Mouse (Mus musculus): ENCODE results near the gene Tnfrsf17. TPM values are rescaled to one million over a fixed set of nuclear protein-coding genes. Genes with fewer than 3 reads are reported as not detected.

Tnfrsf17 gene
- total and polyA plus RNA-seq, 2 experiments from 2014 or later, result 0.20 TPM; not detected in 1

DNA sequence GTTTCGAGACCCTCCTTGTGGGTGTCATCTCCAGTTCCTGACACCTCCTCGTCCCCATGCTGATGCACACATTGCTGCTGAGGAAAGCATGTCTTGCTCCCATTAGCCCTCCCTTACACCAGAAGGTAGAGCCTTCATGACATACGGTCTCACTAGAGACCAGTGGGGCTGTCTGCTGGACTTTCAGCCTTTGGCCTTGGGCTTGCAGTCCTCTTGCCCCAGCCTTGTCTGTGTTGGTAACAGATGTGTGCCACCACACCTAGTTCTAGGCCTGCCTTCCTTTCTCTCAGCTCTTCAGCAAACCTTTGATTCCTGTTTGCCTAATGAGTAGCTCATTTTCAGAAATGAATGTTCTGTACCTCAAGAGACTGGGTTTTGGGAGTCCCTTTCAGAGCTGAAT lies 54.8 kb downstream of the Tnfrsf17 start:
- ATAC-seq (ENCODE audit: low FRiP score) (no peak), DNase-seq (ENCODE audit: low spot score) (no peak)
- Histone ChIP-seq H3K9ac (replicated peaks; ENCODE audit: low read length, poor library complexity, severe bottlenecking) (no peak overlapping the region), H3K9me3 (ENCODE audit: low read length) (no peaks in the 10 kb centered on the region), H3K27ac (ENCODE audit: low read depth, low read length) (no peak overlapping the region), H3K4me2 (ENCODE audit: low read depth, low read length, poor library complexity, severe bottlenecking) (no peak overlapping the region), H3K4me3 (ENCODE audit: low read depth, low read length) (no peak overlapping the region), H3K27me3 (ENCODE audit: insufficient read depth, low read length) (no peaks in the 10 kb centered on the region), H3K36me3 (ENCODE audit: insufficient read depth, low read length) (peaks cover 8% of the 10 kb centered on the region; the same call in 1 of the 2 replicates), H3K4me1 (ENCODE audit: insufficient read depth, low read length) (0 out of 2 replicates have a peak, but pooled peaks cover 3% of the 10 kb centered on the region)
- 86% methylated on average over 3 of the region's 3 CpGs for WGBS
- no peak for TF ChIP-seq CTCF (IDR thresholded peaks at IDR 0.05)

DNA sequence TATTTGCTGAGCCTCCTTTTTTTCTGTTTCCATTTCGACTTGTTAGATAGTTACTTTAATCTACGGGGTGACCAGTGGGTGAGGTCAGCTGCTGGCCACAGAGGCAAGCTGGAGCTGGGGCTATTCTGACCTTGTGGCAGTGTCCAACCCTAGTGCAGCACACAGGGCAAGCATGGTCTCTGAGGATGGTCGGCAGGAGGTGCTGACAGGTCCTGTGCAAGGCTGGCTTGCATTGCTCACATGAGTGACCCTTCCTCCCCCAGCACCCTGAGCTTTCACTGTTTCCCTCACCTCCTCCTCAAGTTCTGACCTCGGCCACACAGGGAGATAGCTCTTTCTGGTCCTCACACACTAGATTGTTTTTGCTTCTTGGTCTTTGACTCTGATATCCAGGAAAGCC lies 55.5 kb downstream of the Tnfrsf17 start:
- ATAC-seq (ENCODE audit: low FRiP score) (no peak), DNase-seq (ENCODE audit: low spot score) (no peak)
- Histone ChIP-seq H3K9ac (replicated peaks; ENCODE audit: low read length, poor library complexity, severe bottlenecking) (no peak overlapping the region; the same call in 1 of the 2 replicates), H3K27ac (ENCODE audit: low read depth, low read length) (no peak overlapping the region), H3K4me3 (ENCODE audit: low read depth, low read length) (no peak overlapping the region), H3K27me3 (ENCODE audit: insufficient read depth, low read length) (no peaks in the 10 kb centered on the region), H3K4me2 (ENCODE audit: low read depth, low read length, poor library complexity, severe bottlenecking) (no peak overlapping the region), H3K9me3 (ENCODE audit: low read length) (no peaks in the 10 kb centered on the region), H3K4me1 (ENCODE audit: insufficient read depth, low read length) (0 out of 2 replicates have a peak, but pooled peaks cover 3% of the 10 kb centered on the region), H3K36me3 (ENCODE audit: insufficient read depth, low read length) (peaks cover 8% of the 10 kb centered on the region; the same call in 1 of the 2 replicates)
- WGBS, result 28% methylated on average over 4 of the region's 4 CpGs
- TF ChIP-seq CTCF (IDR thresholded peaks at IDR 0.05), result no peak

- no peak for ATAC-seq (ENCODE audit: low FRiP score)
- no peak overlapping the region for H3K9ac ChIP-seq (replicated peaks; ENCODE audit: low read length, poor library complexity, severe bottlenecking)
- no peak overlapping the region for H3K27ac ChIP-seq (ENCODE audit: low read depth, low read length)
- no peak overlapping the region for H3K4me3 ChIP-seq (ENCODE audit: low read depth, low read length)
- no peaks in the 10 kb centered on the region for H3K27me3 ChIP-seq (ENCODE audit: insufficient read depth, low read length)
- no peaks in the 10 kb centered on the region for H3K9me3 ChIP-seq (ENCODE audit: low read length)
- peaks cover 8% of the 10 kb centered on the region; the same call in 1 of the 2 replicates for H3K36me3 ChIP-seq (ENCODE audit: insufficient read depth, low read length)
- no peak for TF ChIP-seq CTCF (IDR thresholded peaks at IDR 0.05)
- DNase-seq (ENCODE audit: low spot score), result peak; percentile 75
- 0% methylated on average over 1 of the region's 1 CpGs for WGBS
- H3K4me1 ChIP-seq (ENCODE audit: insufficient read depth, low read length), result 0 out of 2 replicates have a peak, but pooled peaks cover 3% of the 10 kb centered on the region
- no peak overlapping the region for H3K4me2 ChIP-seq (ENCODE audit: low read depth, low read length, poor library complexity, severe bottlenecking)
Measured at GRCm38 (mm10) chr16:11369642-11370041, 56.0 kb downstream of the Tnfrsf17 start.

Other genes starting within 250 kb of the Tnfrsf17 start
- gene Litaf, start 247.7 kb upstream of the Tnfrsf17 start, total RNA-seq (2014; rRNA removed), result 19.0 and 22.4 TPM in 2 replicates
- 20.5 and 20.7 TPM in 2 replicates for gene Litaf, start 247.7 kb upstream of the Tnfrsf17 start, polyA plus RNA-seq (2015; fragmentation: Nextera tagmentation; extraction: Ambion mirVana)
- 46.4 and 48.4 TPM in 2 replicates for gene Txndc11, start 179.2 kb upstream of the Tnfrsf17 start, total RNA-seq (2014; rRNA removed)
- gene Txndc11, start 179.2 kb upstream of the Tnfrsf17 start, polyA plus RNA-seq (2015; fragmentation: Nextera tagmentation; extraction: Ambion mirVana), result 25.4 and 30.5 TPM in 2 replicates
- gene Zc3h7a, start 137.4 kb upstream of the Tnfrsf17 start, total RNA-seq (2014; rRNA removed), result 33.3 and 63.4 TPM in 2 replicates
- gene Zc3h7a, start 137.4 kb upstream of the Tnfrsf17 start, polyA plus RNA-seq (2015; fragmentation: Nextera tagmentation; extraction: Ambion mirVana), result 35.6 and 40.9 TPM in 2 replicates
- gene Rsl1d1, start 110.5 kb upstream of the Tnfrsf17 start, total RNA-seq (2014; rRNA removed), result 54.6 and 85.5 TPM in 2 replicates
- gene Rsl1d1, start 110.5 kb upstream of the Tnfrsf17 start, polyA plus RNA-seq (2015; fragmentation: Nextera tagmentation; extraction: Ambion mirVana), result 124 and 140 TPM in 2 replicates
- 60.9 and 74.1 TPM in 2 replicates for gene Gspt1, start 59.5 kb upstream of the Tnfrsf17 start, total RNA-seq (2014; rRNA removed)
- 36.4 and 39.0 TPM in 2 replicates for gene Gspt1, start 59.5 kb upstream of the Tnfrsf17 start, polyA plus RNA-seq (2015; fragmentation: Nextera tagmentation; extraction: Ambion mirVana)
- gene Snx29, start 9.1 kb downstream of the Tnfrsf17 start, total RNA-seq (2014; rRNA removed), result 22.8 and 30.8 TPM in 2 replicates
- 6.6 and 7.0 TPM in 2 replicates for gene Snx29, start 9.1 kb downstream of the Tnfrsf17 start, polyA plus RNA-seq (2015; fragmentation: Nextera tagmentation; extraction: Ambion mirVana)